Mouse (Mus musculus): Measurements from ENCODE around the gene Ptbp3.
"Not testable (repeated sequence)": the region's sequence is repeated elsewhere in the genome, so short reads cannot be mapped to it uniquely, and the experiment has no call there.

Ptbp3 gene

DNA sequence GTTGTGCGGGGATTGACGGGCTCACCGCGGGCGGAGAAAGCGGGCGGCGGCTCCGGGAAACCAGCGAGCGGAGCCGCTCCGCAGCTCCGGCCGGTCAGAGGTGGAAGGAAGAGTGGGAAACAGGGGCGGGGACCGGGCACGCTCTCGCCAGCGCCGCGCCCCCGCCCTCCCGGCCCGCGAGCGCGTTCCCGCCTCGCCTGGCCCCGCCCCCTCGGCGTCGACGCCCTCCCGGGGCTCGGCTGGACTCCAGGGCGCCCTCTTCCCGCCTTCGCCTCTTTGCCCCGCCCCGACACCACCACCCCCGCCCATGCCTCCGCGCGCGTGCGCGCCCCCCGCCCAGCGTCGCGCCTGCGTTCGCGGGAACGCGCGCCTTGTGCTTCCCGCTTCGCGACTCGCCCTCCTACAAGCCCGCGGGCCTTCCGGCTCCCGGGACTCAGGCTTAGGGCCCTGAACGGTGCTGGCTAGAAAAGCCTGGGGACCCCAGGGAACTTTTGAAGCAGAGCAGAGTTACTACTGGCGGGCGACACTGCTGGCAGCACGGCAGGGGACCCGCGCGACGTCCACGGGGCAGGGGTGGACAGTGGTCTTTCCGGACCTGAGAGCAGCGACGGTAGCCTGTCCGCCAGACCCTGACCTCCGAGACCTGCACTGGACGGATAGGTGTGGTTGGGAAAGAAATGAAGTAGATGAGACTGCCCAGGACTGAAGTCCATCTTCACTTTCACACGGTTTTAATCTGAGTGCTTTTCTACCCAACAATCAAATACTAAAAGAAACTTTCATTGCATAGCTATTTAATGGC is at the start of gene Ptbp3:
Gene Ptbp3 (minus strand): TSS at position 190 of the 802 bp plus-strand sequence.
- peak; percentile 96 to 97 for DNase-seq

DNA sequence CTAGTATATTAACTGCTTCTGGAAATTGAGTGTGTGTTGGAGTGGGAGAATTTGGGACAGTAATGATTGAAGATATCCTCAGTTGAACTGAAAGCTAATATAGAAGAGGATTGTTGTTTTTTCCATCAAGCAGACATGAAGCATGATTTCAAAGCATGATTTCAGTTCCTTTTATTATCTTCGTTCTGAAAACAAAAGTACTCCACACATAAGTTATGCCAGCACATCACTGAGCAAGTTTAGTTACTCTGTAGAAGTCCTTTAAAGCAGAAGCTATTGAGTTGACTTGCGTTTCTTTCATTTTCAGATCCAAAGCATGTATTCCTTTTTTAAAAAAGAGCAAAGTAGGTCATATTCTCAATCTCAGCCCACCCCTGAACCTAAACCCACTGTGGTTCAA is 47.4 kb upstream of the Ptbp3 start:
- no peak for DNase-seq

DNA sequence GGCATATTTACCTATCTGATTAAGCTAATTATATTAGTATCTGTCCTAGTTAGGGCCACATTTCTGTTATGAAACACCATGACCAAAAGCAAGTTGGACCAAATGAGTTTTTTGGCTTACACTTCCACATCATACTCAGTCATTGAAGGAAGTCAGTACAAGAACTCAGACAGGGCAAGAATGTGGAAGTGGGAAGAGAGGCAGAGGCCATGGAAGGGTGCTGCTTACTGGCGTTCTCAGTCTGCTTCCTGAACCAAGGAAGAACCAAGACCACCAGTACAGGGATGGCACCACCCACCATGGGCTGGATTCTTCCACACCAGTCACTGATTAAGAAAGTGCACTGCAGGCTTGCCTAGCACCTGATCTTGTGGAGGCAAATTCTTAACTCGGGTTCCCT is 45.5 kb upstream of the Ptbp3 start:
- no peak for DNase-seq

DNA sequence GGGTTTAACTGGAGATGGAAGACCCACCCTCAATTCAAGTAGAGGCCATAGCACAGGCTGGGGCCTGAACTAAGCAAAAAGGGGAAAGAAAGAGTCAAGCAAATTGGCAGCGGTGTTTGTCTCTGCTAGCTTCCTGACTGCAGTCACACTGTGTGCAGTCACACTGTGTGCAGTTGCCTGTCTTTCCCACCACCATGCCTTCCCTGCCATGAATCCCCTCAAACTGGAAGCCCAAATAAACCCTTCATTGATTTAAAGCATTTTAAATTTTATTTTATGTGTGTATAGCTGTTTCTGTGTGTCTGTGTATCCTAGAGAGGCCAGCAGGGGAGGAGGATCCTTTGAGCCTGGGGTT is 38.7 kb upstream of the Ptbp3 start:
- DNase-seq: no peak

DNA sequence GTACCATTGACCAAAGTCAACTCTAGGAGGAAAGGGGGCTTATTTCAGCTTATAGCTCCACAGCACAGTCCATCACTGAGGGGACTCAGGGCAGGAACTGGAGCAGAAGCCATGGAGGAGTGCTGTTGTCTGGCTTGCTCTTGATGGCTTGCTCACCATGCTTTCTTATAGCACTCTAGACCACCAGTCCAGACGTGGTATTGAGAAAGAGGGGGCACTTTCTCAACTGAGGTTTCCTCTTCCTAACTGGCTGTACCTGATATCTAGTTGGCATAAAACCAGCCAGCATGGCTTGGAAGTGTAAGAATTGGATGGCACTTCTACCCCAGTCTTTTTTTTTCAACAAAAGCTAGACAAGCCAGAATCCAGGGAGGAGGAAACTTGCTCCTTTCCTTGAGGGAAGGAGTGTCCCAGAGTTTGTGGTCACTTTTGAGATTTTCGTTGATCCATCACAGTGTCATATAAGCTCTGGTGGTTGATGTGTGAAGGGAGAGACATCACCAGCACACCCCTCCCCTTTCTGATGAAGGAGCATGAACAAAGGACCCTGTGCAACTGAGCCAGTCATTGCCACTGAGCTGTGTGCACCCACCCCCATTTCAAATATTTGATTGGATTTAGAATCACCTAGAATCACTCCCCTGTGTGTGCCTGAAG is 38.2 kb upstream of the Ptbp3 start:
- no peak for DNase-seq

DNA sequence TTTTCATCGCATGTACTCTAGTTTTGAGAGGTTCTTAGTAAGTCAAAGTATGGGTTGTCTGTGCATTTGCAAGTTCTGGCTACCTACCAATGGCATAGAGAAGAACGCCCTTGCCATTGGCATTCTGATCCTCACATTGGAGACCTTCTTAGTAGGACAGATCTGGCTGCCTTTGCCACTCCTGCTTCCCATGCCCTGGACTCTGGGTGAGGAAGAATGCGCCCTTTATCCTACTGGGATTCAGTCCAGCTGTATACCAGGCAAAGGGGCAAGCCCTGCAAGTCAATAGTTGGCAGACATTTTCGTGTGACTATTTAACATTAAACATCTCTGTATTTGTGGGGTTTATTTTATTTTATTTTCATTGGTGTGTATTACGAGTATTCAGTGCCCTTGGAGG is 35.9 kb upstream of the Ptbp3 start:
- peak in 1 of 2 experiments; percentile 17 for DNase-seq

DNA sequence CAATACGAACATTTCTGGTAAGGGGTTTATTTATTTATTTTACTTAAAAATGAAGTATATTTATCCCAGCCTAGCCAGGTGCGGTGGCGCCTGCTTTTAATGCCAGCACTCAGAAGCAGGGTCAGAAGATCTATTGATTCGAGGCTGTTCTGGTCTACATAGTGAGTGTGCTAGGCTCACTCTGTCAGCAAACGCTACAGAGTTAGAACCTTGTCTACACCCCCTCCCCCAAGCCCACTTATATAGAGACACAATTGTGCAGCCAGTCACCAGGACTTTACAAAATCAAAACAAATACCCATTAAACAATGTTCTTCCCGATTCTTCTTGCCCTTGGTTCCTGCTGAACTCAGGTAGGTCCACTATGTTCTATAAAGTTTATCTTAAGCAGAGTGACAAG is 33.0 kb upstream of the Ptbp3 start:
- DNase-seq: no peak

DNA sequence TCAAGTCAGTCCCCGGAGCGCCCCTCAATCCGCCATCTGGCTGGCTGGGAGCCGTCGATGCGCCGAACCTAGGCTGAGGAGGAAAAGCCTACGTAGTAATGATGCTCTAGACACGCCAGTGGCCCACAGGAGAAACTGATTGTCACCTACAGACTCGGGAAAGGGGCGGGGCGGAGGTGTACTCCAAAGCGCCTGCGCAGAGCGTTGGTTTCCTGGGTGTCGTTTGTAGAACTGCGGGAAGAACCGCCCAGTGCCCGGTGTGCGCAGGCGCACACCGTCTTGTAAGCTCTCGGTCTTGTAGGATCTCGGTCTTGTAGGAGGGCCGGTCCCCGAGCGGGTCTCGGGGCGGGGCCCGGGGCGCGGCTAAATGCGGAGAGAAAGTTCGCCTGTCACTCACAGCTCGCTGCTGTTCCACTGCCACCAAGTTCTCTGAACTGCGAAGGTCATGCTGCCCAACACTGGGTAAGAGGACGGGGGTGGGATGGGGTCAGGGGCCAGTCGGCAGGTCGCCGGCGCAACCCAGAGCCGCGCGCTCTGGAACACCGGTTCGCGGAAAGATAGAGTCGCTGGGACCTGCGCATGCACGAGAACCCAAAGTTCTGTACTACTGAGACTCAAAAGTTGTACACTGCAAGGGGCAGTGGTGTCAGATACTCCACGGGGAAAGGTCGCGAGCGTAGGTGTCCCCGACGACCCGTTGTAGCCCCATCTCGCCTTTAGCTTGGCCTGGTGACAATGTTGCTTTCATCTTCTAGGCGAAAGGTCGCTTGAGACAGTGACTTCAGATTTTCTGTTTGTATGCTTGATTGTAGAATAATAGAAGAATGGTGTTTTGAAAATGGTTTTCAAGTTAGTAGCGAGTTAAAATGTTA is 32.4 kb upstream of the Ptbp3 start, which contains the start of gene Hsdl2:
Gene Hsdl2 (plus strand): TSS at position 250 of the 872 bp plus-strand sequence.
- peak; percentile 98 to 99 for DNase-seq

DNA sequence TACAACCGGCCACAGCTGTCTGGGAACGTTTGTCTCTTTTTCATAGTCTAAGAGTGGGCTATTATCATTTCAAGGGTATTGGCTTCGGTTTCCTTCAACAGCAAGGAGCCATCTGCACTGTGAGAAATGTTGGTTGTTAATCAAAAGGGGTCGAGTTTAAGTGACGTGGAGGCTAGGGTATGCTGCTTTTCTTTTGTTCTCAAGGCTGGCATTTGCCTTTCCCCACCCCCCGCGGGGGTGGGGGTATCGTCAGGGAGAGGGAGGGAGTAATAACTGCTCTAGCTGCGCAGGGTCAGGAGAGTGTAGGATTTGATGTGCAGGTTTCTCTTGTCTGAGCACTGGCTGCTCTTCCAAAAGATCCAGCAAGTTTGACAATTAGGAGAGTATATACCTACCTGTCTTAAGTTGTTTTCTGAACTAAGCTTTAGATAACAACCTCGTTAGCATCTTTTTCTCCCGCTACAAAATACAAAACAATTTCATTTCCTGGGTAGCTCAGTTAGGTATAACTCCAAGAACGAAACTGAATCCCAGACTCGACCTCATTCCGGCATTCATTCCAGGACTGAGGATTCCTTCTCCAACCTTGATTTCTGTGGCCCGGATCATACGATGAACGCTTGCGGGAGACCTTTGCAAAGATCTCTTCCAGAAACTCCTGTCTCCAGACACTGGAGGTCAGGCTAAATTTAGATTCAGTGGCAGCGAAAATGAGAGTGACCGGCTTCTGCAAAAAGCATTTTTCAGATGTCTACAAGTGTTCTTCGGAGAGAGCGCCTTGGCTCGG is 31.5 kb upstream of the Ptbp3 start:
- DNase-seq: peak; percentile 41 to 51

DNA sequence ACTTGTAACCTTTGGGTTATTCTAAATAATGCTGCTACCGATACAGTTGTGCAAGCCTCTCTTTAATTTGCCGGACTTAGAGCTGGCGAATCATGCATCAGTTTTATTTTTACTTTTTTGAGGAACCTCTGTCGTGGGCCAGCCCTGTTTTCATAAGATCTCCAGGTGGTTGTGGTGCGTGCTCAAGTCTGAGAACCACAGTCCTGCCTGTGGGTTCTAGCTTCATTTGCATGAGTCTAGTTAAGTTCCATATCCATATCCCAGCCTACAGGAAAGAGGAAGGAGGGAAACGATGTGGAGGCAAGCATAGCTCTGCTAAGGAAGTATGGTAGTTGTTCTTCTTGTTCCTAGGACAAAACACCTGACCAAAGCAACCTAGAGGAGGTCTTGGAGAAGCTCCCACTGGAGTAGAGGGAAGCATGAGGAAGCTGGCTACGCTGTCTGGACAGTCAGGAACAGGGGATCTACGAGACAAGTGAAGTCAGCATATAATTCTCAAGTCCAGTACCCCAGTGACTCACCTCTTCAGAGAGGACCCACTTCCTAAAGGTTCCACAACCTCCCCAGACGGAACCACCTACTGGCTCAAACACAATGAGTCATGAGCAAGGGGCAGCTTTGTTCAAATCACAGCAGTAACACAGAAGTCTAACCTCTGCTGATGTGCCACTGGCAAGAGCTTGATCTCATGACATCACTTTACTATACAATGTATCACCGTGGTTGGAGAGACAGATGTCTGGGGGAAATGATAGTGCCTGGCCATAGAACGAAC is 26.2 kb upstream of the Ptbp3 start:
- DNase-seq: no peak

DNA sequence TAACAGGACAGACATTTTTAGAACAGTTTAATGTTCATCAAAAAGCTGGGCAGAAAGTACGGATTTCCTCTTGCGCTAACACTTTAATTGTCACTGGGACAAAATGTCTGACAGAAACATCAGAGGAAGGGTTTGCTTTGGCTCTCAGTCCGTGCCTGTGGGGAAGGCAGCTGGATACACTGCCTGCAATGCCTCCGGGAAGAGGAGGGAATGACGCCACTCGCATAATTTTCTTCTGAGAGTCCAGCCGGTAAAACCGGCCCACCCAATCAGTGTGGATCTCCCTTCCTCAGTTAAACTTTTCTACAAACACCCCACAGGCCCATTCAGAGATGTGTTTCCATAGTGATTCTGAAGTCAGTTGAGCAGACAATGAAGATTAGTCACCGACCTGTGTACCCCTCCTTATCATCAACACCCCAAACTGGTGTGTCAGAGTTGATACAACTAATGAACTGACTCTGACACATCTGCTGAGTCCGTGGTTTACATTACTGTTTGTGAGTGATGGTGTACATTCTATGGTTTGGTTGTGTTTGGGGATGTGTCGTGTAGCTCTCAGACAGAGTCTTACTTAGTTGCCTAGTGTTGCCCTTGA is 23.5 kb upstream of the Ptbp3 start:
- DNase-seq: no peak

DNA sequence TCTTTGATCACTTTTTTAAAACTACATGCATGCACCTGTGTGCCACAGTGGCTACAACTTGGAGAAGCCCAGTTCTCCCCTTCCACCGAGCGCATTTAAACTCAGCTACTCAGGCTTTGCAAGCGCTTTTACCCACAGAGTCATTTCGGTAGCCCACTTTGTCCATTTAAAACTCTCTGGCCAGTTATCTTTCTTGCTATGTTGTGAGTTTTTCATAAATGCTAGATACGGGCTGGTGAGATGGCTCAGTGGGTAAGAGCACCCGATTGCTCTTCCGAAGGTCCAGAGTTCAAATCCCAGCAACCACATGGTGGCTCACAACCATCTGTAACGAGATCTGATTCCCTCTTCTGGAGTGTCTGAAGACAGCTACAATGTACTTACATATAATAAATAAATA is 21.4 kb upstream of the Ptbp3 start:
- DNase-seq: not testable (repeated sequence)

DNA sequence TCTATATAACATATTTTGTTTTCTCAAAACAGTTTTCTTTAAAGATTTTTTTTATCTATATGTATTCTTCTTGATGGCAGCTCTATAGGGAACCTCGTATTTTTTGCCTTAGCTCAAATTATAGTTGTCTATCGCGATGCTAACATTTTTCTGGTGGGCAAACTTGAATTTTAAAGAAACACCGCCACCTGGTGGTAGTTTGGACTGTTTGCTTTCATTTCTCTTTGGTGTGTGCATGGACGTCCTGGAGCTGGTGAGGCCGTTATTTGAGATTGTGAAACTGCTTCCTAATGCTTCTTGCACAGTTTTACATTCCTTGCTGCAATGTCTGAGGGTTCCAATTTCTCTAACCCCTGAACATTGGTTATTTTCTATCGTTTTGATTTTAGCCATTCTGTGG is 20.4 kb upstream of the Ptbp3 start:
- DNase-seq: peak; percentile 35 to 83

DNA sequence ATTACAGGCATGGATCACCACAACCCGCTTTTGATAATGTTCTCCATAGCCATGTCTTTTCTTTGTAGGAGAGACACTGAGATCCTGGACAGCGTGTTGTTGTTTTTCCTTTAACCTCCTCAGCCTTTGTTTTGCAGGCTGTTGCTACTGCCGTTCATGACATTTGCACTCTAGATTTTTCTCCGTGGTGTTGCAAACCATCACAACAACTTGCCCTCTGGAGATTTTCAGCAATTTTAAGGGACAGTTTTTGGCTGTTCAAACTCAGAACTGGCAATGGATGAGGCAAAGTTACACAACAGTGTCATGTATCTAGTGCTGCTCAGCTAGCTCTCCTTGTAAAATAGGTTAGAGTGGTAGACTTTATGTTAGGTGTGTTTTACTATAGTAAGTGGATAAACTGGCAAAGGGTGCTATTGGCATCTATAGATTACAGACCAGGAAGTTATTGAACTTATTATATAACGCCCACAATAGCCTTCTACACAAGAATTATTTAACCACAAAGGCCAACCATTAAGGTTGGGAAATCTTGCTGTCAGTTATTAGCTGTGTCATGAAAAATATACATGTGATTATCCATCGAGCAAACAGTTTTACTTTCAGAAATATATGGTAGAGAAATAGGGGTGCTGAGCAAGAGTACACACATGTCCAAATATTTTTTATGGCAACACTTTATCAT is 18.6 kb upstream of the Ptbp3 start:
- DNase-seq: no peak

DNA sequence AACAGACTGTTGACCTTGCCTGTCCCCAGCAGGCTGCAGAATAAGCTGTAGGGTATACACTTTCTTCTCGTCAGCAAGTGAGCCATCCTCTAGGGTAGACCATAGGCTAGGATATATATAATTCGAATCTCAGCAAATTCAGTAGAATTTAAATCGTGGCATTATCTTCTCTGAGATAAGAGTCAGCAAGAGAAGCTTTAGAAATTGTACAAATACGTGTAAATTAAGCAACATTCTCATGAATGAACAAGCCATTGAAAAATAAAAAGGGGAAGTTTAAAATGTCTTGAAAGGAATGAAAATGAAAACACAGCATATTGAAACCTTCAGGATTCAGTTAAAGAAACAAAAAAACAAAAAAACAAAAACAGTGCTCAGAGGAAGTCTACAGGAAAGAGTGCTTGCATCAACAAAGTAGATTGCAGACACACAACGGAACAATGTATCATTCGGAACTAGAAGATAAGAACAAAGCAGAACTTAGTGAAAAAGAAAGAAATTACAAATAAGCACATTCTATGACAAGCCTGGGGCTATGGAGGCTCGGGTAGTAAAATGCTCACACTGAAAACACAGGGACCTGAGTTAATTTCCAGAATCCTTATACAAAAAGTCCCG is 16.5 kb upstream of the Ptbp3 start:
- DNase-seq: no peak

DNA sequence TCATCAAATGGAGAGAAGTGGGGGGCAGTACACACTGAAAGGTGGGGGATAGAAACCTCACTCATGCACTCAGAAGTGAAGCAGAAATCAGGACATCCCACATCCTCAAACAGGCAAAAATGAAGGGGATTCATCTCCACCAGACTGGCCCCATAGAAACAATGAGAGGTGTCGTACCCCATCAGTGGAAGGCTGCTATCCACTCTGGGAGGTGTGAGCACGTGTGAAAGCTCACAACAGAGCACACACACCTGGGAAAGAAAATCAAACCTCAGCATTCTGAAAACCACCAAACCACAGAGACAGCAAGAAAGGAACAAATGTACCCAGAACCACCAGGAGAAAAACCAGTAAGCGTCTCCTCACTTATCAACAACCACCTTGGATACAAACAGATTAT is 15.0 kb upstream of the Ptbp3 start:
- DNase-seq: no peak

DNA sequence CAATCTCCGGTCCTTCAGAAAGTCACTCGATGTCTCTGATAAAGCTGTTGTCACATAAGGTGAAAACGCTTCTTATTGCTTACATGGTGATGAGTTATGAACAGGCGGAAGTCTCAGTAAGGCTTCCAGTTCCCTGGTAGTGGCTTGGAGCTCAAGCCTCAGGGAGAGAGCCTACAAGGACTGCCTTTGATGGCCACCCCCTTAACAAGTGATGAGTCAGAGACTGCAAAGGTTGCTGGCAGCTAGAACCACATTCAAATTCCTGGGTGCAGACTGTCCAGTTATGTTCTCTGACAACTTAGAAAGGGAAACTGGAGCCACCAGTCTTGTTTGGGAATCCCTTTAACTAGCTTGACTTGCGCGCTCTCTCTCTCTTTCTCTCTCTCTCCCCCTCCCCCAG is 11.0 kb upstream of the Ptbp3 start:
- DNase-seq: no peak

DNA sequence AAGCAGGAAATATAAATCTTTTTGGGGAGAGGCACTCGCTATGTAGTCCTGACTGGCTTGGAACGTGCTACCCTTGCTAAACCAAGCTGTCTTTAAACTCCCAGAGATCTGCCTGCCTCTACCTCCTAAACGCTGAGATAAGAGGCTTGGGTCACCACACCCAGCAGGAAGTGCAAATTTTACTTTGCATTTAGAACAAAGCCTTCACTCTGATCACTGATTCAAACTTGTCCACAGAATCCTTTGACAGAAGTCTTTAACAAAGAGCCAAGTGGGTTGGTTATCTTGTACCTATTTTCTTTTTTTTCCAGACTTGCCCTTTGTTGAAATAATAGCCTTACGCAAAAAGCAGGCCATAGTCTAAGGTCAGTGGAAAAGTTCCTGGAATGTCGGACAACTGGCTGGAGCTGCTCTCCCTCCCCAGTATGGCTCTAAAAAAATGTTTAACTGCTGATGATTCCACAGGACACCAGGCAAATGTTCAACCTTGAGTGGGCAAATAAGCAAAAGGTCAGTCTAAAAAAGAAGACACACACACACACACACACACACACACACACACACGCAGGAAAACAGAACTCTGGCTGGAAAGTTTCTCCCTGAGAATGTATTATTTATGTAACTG is 9.0 kb upstream of the Ptbp3 start:
- no peak for DNase-seq

DNA sequence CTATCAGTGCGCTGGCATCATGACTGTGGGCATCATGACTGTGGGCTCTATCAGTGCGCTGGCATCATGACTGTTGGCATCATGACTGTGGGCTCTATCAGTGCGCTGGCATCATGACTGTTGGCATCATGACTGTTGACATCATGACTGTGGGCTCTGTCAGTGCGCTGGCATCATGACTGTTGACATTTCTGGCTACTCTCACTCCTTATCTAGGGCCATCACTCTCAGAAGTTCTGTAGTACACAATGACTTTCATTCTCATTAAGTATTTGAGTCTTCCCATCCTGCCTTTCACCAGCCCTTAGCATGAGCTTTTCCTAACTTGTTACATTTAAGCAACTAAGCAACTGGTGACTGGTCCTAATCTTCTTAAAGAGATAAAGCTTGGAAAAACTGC is 8.2 kb upstream of the Ptbp3 start:
- not testable (repeated sequence) for DNase-seq

DNA sequence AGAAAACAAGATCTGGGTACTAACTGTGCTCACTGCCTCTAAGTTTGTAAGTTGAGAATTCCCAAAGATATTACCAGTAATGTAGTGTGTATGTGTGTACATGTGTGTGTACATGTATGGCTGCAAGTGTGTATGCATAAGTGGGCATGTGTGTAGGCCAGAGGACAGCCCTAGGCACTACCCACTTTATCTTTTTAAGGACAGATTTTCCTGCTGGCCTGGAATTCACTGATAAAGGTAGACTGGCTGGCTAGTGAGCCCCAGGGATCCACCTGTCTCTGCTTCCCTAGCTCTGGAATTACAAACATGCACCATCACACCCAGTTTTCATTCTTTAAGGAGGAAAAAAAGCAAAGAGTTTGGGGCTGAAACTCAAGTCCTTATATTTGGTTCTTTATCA is 6.0 kb upstream of the Ptbp3 start:
- no peak for DNase-seq

All from lung, postnatal 4 days (tissue).